Mouse (Mus musculus): ENCODE measurements around the gene Dpm3.

DNA sequence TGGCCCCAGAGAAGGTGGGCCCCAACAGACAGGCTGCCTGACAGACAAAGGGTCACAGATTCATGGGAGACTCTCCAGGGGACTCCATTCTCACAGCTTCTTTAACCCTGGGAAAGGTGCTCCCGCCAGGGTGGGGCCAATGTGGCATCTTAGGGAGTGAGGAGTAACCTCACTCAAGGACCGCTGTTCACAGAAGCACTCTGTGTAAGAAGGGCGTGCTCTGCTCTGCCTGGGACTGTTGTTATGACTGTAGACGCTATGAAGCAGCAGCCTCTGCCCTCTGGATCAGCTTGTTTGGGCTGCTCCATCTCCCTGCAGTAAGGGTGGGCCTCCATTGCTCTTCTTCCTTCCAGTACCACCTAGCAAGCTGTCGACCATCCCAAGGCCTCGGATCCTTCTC is 45.3 kb downstream of the Dpm3 start:
- TF ChIP-seq TAL1 (IDR thresholded peaks at IDR 0.05; ENCODE audit: low read length) (no peak), GATA1 (IDR thresholded peaks at IDR 0.05; ENCODE audit: low read length) (no peak)
